Mouse (Mus musculus): Measurements from ENCODE around the gene Tm7sf2. TPM values are rescaled to one million over a fixed set of nuclear protein-coding genes. Genes with fewer than 3 reads are reported as not detected.
"Not testable (repeated sequence)": the region's sequence is repeated elsewhere in the genome, so short reads cannot be mapped to it uniquely, and the experiment has no call there.

Tm7sf2 gene
- polyA plus RNA-seq, 1 experiment from 2014 or later = 24.6 TPM

DNA sequence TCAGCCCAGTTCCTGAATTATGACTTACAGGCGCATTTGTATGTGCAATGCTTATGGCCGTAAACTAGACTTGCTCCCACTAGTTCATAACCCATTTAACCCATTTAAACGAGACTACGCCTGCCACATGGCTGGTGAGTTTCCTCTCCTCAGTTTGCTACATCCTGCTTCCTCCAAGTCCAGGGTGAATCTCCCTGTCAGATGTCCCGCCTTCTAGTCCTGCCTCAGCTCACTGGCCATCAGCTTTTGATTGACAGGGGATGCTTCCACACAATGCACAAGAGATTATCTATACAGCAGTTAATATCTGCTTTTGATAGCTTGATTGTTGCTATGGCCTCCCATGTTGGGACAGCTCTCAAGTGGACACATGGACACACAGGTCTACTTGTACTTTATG lies 13.9 kb downstream of the Tm7sf2 start:
- H3K9ac ChIP-seq = no peak overlapping the region
- WGBS = 81% methylated on average over 5 of the region's 5 CpGs

DNA sequence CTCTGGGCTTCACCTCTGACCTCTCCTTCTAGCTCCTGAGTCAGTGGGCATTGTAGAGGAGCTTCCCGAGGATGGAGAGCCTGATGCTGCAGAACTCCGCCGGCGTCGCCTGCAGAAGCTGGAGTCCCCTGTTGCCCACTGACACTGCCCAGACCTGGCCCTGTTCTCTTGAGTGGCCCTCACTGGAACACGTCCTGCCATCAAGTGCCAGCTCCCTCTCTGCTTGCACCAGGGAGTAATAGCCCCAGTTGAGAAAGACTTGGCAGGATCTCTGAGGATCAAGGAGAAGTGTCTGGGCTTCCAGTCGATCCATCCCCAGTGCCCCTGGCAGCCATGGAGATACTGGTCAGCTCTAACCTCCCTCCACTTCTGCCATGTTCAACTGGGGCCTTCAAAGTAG lies 15.7 kb downstream of the Tm7sf2 start:
- Histone ChIP-seq H3K27ac (replicated peaks) (no peak overlapping the region), H3K9ac (no peak overlapping the region), H3K4me1 (peaks cover 22% of the 10 kb centered on the region), H3K36me3 (peaks cover 77% of the 10 kb centered on the region), H3K4me3 (replicated peaks) (no peak overlapping the region), H3K9me3 (replicated peaks) (no peaks in the 10 kb centered on the region), H3K4me2 (replicated peaks) (no peak overlapping the region), H3K27me3 (no peaks in the 10 kb centered on the region)
- WGBS = 82% methylated on average over 7 of the region's 7 CpGs
- no peak for ATAC-seq (ENCODE audit: insufficient number of reproducible peaks, low FRiP score, low TSS enrichment, low read depth)

More for the DNA sequence above, 13.9 kb downstream of the Tm7sf2 start:
- H3K4me1 ChIP-seq = peaks cover 19% of the 10 kb centered on the region
- no peak overlapping the region for H3K27ac ChIP-seq (replicated peaks)
- ATAC-seq (ENCODE audit: insufficient number of reproducible peaks, low FRiP score, low TSS enrichment, low read depth) = no peak
- no peak overlapping the region for H3K4me3 ChIP-seq (replicated peaks)
- no peaks in the 10 kb centered on the region for H3K9me3 ChIP-seq (replicated peaks)
- no peak overlapping the region for H3K4me2 ChIP-seq (replicated peaks)
- no peaks in the 10 kb centered on the region for H3K27me3 ChIP-seq
- H3K36me3 ChIP-seq = peaks cover 71% of the 10 kb centered on the region

DNA sequence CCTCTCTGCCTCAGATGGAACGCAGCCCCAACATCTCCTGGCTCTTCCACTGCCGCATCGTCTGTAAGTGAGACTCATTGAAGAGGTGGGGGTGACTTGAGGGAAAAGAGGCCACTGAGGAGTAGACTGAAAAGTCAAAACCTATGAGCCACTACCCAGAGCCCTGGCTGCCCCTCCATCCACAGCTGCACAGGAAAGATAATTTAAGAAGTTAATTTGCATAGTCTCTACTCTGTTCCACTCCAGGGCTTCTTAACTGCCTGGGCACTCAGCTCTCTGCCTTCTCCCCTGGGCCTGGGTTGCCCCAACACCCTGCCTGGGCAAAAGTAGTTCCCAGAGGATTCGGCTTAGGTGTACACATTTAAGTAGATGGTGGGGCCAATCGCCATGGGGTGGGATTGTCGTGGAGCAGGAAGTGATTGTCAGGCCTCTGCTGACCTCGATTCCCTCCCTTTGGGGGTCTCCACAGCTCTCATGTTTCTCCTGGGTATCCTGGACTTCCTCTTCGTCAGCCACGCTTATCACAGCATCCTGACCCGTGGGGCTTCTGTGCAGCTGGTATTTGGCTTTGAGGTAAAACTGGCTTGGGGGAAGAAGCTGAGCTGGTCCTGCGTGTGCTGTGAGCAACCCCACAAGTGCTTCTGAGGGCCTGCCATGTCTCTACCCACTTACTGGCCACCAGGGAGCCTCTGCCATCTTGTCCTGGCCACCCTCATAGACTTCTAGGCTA lies 19.3 kb downstream of the Tm7sf2 start:
- H3K4me1 ChIP-seq = peaks cover 20% of the 10 kb centered on the region
- H3K27me3 ChIP-seq = no peaks in the 10 kb centered on the region
- 86% methylated on average over 11 of the region's 11 CpGs for WGBS
- ATAC-seq (ENCODE audit: insufficient number of reproducible peaks, low FRiP score, low TSS enrichment, low read depth) = no peak
- peaks cover 58% of the 10 kb centered on the region for H3K36me3 ChIP-seq
- no peak overlapping the region for H3K4me3 ChIP-seq (replicated peaks)
- no peak overlapping the region for H3K27ac ChIP-seq (replicated peaks)
- no peak overlapping the region for H3K4me2 ChIP-seq (replicated peaks)
- H3K9ac ChIP-seq = no peak overlapping the region
- no peaks in the 10 kb centered on the region for H3K9me3 ChIP-seq (replicated peaks)

- no peaks in the 10 kb centered on the region for H3K27me3 ChIP-seq
- H3K4me3 ChIP-seq (replicated peaks) = peak overlapping the region; percentile 96
- no peaks in the 10 kb centered on the region for H3K9me3 ChIP-seq (replicated peaks)
- H3K9ac ChIP-seq = peak overlapping the region; percentile 86
- H3K4me1 ChIP-seq = peaks cover 20% of the 10 kb centered on the region
- H3K36me3 ChIP-seq = peaks cover 48% of the 10 kb centered on the region
- peak overlapping the region; percentile 84 for H3K4me2 ChIP-seq (replicated peaks)
- no peak for ATAC-seq (ENCODE audit: insufficient number of reproducible peaks, low FRiP score, low TSS enrichment, low read depth)
- WGBS = 77% methylated on average over 8 of the region's 8 CpGs
- H3K27ac ChIP-seq (replicated peaks) = peak overlapping the region; percentile 100
Observed at GRCm38 (mm10) chr19:6047899-6048166, 20.3 kb downstream of the Tm7sf2 start.

GRCm38 (mm10) chr19:6047154-6047898 lies 20.8 kb downstream of the Tm7sf2 start:
- no peaks in the 10 kb centered on the region for H3K9me3 ChIP-seq (replicated peaks)
- H3K4me1 ChIP-seq = peaks cover 20% of the 10 kb centered on the region
- no peak; the same call in 1 of the 2 replicates for ATAC-seq (ENCODE audit: insufficient number of reproducible peaks, low FRiP score, low TSS enrichment, low read depth)
- H3K4me3 ChIP-seq (replicated peaks) = peak overlapping the region; percentile 96
- peak overlapping the region; percentile 100 for H3K27ac ChIP-seq (replicated peaks)
- no peaks in the 10 kb centered on the region for H3K27me3 ChIP-seq
- WGBS = under 1% methylated on average over 44 of the region's 44 CpGs
- peak overlapping the region; percentile 86 for H3K9ac ChIP-seq
- peaks cover 43% of the 10 kb centered on the region for H3K36me3 ChIP-seq
- peak overlapping the region; percentile 84 for H3K4me2 ChIP-seq (replicated peaks)

GRCm38 (mm10) chr19:6046294-6047153 lies 21.6 kb downstream of the Tm7sf2 start, which contains the start of gene Syvn1:
Syvn1 (plus strand) TSS chr19:6046576.
- peaks cover 35% of the 10 kb centered on the region for H3K36me3 ChIP-seq
- peak within 1 kb of the TSS; percentile 100 for H3K27ac ChIP-seq (replicated peaks)
- H3K4me3 ChIP-seq (replicated peaks) = peak within 1 kb of the TSS; percentile 96
- peak within 1 kb of the TSS; percentile 86 for H3K9ac ChIP-seq
- no peaks in the 10 kb centered on the region for H3K27me3 ChIP-seq
- no peaks in the 10 kb centered on the region for H3K9me3 ChIP-seq (replicated peaks)
- peaks cover 20% of the 10 kb centered on the region for H3K4me1 ChIP-seq
- ATAC-seq (ENCODE audit: insufficient number of reproducible peaks, low FRiP score, low TSS enrichment, low read depth) = peak; percentile 88
- under 1% methylated on average over 65 of the region's 65 CpGs for WGBS
- peak within 1 kb of the TSS; percentile 84 for H3K4me2 ChIP-seq (replicated peaks)

- H3K4me1 ChIP-seq = peaks cover 20% of the 10 kb centered on the region
- ATAC-seq (ENCODE audit: insufficient number of reproducible peaks, low FRiP score, low TSS enrichment, low read depth) = peak; percentile 13
- WGBS = 16% methylated on average over 20 of the region's 20 CpGs
- H3K36me3 ChIP-seq = peaks cover 26% of the 10 kb centered on the region
- H3K9ac ChIP-seq = peak overlapping the region; percentile 86
- peak overlapping the region; percentile 84 for H3K4me2 ChIP-seq (replicated peaks)
- H3K27ac ChIP-seq (replicated peaks) = peak overlapping the region; percentile 100
- peak overlapping the region; percentile 96 for H3K4me3 ChIP-seq (replicated peaks)
- H3K27me3 ChIP-seq = no peaks in the 10 kb centered on the region
- no peaks in the 10 kb centered on the region for H3K9me3 ChIP-seq (replicated peaks)
Observed at GRCm38 (mm10) chr19:6045366-6046293, 22.5 kb downstream of the Tm7sf2 start.

- not testable (repeated sequence) for H3K27me3 ChIP-seq; ATAC-seq (ENCODE audit: insufficient number of reproducible peaks, low FRiP score, low TSS enrichment, low read depth); H3K9ac ChIP-seq; H3K4me2 ChIP-seq (replicated peaks); H3K4me3 ChIP-seq (replicated peaks); H3K9me3 ChIP-seq (replicated peaks); H3K27ac ChIP-seq (replicated peaks)
- Histone ChIP-seq H3K36me3 (peaks cover 11% of the 10 kb centered on the region), H3K4me1 (peaks cover 20% of the 10 kb centered on the region)
- WGBS = 51% methylated on average over 4 of the region's 4 CpGs
Observed at GRCm38 (mm10) chr19:6044102-6044501, 24.1 kb downstream of the Tm7sf2 start.

- no peaks in the 10 kb centered on the region for H3K9me3 ChIP-seq (replicated peaks)
- peaks cover 8% of the 10 kb centered on the region for H3K4me1 ChIP-seq
- H3K9ac ChIP-seq = no peak overlapping the region
- H3K27me3 ChIP-seq = no peaks in the 10 kb centered on the region
- no peak overlapping the region for H3K4me2 ChIP-seq (replicated peaks)
- WGBS = 82% methylated on average over 9 of the region's 9 CpGs
- H3K36me3 ChIP-seq = no peaks in the 10 kb centered on the region
- no peak overlapping the region for H3K27ac ChIP-seq (replicated peaks)
- no peak overlapping the region for H3K4me3 ChIP-seq (replicated peaks)
- ATAC-seq (ENCODE audit: insufficient number of reproducible peaks, low FRiP score, low TSS enrichment, low read depth) = no peak
Observed at GRCm38 (mm10) chr19:6042293-6042692, 25.9 kb downstream of the Tm7sf2 start.

DNA sequence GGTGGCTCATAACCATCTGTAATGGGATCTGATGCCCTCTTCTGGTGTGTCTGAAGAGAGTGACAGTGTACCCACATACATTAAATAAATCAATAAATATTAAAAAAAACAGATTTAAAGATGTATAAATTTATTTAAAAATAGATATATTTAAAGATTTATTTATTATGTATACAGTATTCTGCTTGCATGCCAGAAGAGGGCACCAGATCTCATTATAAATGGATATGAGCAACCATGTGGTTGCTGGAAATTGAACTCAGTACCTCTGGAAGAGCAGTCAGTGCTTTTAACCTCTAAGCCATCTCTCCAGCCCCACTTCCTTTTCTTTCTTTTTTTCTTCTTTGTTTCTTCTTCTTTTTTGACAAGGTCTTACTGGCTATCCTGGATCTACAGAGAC lies 28.2 kb downstream of the Tm7sf2 start:
- ATAC-seq (ENCODE audit: insufficient number of reproducible peaks, low FRiP score, low TSS enrichment, low read depth) = no peak
- no peak overlapping the region for H3K9ac ChIP-seq
- no peak overlapping the region for H3K27ac ChIP-seq (replicated peaks)
- no peaks in the 10 kb centered on the region for H3K36me3 ChIP-seq
- H3K4me2 ChIP-seq (replicated peaks) = no peak overlapping the region
- no peak overlapping the region for H3K4me3 ChIP-seq (replicated peaks)
- H3K27me3 ChIP-seq = no peaks in the 10 kb centered on the region
- H3K9me3 ChIP-seq (replicated peaks) = no peaks in the 10 kb centered on the region
- H3K4me1 ChIP-seq = peaks cover 1% of the 10 kb centered on the region
